Mouse (Mus musculus) liver, embryonic 12.5 days (tissue): ENCODE results near the gene Camkk1. TPM values are rescaled to one million over a fixed set of nuclear protein-coding genes. Genes with fewer than 3 reads are reported as not detected.

Experiments
- ATAC-seq: fragments of 200-750 bp; cut with Nextera tagmentation; 2 replicates; pipeline ENCODE4 v1.8.0; 2017; ENCODE audit warnings: moderate number of reproducible peaks, mild to moderate bottlenecking, moderate library complexity
- H3K27ac ChIP-seq: fragments of 300-500 bp; sonication (generic); 2 replicates; pipeline ENCODE4 v1.5.1; 2016; ENCODE audit warnings: mild to moderate bottlenecking
- H3K27me3 ChIP-seq: fragments of 300-500 bp; sonication (generic); replicated peaks from 2 replicates; pipeline ENCODE4 v1.6.1; 2016; ENCODE audit warnings: mild to moderate bottlenecking, moderate library complexity
- H3K36me3 ChIP-seq: fragments of 300-500 bp; sonication (generic); 2 replicates; pipeline ENCODE4 v1.6.1; 2016; ENCODE audit warnings: mild to moderate bottlenecking, moderate library complexity
- H3K4me1 ChIP-seq: fragments of 300-500 bp; sonication (generic); 2 replicates; pipeline ENCODE4 v1.6.1; 2016
- H3K4me2 ChIP-seq: fragments of 300-500 bp; sonication (generic); 2 replicates; pipeline ENCODE4 v1.6.1; 2016; ENCODE audit warnings: mild to moderate bottlenecking, moderate library complexity
- H3K4me3 ChIP-seq: fragments of 300-500 bp; sonication (generic); 2 replicates; pipeline ENCODE4 v1.5.1; 2016; ENCODE audit warnings: mild to moderate bottlenecking, moderate library complexity
- H3K9ac ChIP-seq: fragments of 300-500 bp; sonication (generic); 2 replicates; pipeline ENCODE4 v1.6.1; 2016; ENCODE audit warnings: mild to moderate bottlenecking, moderate library complexity
- H3K9me3 ChIP-seq: fragments of 300-500 bp; sonication (generic); replicated peaks from 2 replicates; pipeline ENCODE4 v1.6.1; 2016; ENCODE audit warnings: mild to moderate bottlenecking, moderate library complexity
- WGBS: fragments of 180-500 bp; shearing (Covaris S2); methylation state at CpG from one replicate; pipeline ENCODE4 v1.1.7; 2016; ENCODE audit not compliant: insufficient replicate concordance; 5-methylcytosine and 5-hydroxymethylcytosine counted together
- polyA plus RNA-seq: library from polyadenylated mRNA; unstranded; fragments of >200 nt; fragmentation: Nextera tagmentation; extraction: Ambion mirVana; gene quantifications from 2 replicates; pipeline ENCODE4 v1.2.1, GENCODE M21; 2016

The Camkk1 gene
- polyA plus RNA-seq, 1 experiment from 2014 or later, result 1.9 TPM

DNA sequence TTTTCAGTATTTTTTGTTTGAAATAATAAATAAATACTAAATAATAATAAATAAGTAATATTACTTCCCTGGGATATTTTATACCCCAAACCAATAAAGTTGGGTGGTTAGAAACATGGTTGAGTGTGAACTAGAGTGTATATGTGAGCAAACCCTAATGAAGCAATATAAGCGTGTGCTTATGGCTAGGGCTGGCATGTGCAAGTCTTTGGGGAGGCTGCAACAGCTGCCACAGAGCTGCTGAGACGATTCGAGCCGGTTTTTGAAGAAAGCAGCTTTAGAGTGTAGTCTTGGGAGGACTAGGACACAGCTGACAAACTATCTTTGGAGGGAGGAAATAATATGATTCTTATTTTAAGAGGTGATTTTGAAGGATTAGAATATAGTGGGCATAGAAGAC is 57.5 kb downstream of the Camkk1 start:
- Histone ChIP-seq H3K4me3 (no peak overlapping the region), H3K9ac (no peak overlapping the region), H3K27ac (no peak overlapping the region), H3K4me2 (no peak overlapping the region), H3K36me3 (peaks cover 96% of the 10 kb centered on the region), H3K4me1 (no peaks in the 10 kb centered on the region), H3K27me3 (no peaks in the 10 kb centered on the region), H3K9me3 (no peaks in the 10 kb centered on the region)
- WGBS, result 86% methylated on average over 4 of the region's 4 CpGs
- ATAC-seq, result no peak

DNA sequence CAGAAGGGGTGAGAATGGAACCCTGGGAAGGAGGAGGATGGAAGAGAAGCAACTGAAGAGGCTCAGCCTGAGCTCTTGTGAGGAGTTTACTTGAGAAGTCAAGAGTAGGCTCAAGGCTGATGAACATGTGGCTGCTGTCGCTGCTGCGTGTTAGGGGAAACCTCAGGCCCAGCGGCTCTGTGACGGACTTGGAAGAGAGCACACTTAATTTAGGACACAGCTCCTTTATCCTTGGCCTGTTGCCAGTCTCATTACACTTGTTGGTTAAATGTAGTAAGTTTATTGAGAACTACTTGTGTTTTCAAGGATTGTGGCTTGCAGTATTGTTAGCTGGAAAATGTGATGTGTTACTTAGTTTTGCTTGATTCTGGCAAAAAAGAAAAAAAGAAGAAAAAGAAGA is 57.9 kb downstream of the Camkk1 start:
- ATAC-seq, result no peak
- Histone ChIP-seq H3K27me3 (no peaks in the 10 kb centered on the region), H3K27ac (no peak overlapping the region), H3K36me3 (peaks cover 97% of the 10 kb centered on the region), H3K4me1 (no peaks in the 10 kb centered on the region), H3K9ac (no peak overlapping the region), H3K9me3 (no peaks in the 10 kb centered on the region), H3K4me3 (no peak overlapping the region), H3K4me2 (no peak overlapping the region)
- 87% methylated on average over 4 of the region's 4 CpGs for WGBS

DNA sequence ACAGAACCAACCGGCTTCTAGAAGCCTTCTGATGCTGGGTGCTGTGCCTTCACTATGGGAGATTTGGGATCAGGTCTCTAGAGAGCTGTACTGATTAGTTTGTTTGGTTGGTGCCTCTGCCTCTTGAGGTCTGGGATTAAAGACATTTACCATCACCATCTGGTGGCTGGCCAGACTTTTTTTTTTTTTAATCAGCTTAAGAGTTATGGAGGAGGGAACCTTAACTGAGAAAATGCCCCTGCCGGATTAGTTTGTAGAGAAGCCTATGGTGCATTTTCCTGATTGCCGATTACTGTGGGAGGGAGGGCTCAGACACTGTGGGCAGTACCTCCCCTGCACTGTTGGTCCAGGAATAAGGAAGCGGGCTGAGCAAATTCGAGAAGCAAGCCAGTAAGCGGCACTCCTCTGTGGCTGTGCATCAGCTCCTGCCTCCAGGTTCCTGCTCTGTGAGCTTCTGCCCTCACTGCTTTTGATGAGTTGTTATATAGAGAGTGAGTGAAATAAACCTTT is 58.5 kb downstream of the Camkk1 start:
- no peak for ATAC-seq
- Histone ChIP-seq H3K27me3 (no peaks in the 10 kb centered on the region), H3K4me1 (no peaks in the 10 kb centered on the region), H3K4me3 (no peak overlapping the region), H3K4me2 (no peak overlapping the region), H3K36me3 (peaks cover 98% of the 10 kb centered on the region), H3K27ac (no peak overlapping the region), H3K9ac (no peak overlapping the region), H3K9me3 (no peaks in the 10 kb centered on the region)
- 79% methylated on average over 6 of the region's 6 CpGs for whole genome bisulfite sequencing

DNA sequence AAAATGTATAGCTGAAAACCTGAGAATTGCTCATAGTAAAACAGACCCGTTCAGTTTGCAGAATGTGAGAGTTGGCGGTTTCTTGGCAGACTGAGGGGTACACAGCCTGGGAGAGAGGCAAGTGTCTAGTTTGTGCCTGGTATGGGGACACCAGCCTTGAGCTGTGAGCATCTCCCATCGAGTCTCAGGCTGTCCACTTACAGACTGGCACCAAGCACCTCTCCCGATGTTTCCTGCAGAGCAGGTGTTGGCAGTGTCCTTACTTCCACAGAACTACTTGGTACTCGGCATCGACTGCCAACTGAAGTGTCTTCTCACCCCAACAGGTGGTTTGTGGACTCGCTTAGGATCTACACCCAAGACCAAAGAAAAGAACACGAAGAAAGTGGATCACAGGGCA is 59.8 kb downstream of the Camkk1 start:
- 84% methylated on average over 8 of the region's 8 CpGs for WGBS
- ATAC-seq, result no peak
- peaks cover 90% of the 10 kb centered on the region for H3K36me3 ChIP-seq

DNA sequence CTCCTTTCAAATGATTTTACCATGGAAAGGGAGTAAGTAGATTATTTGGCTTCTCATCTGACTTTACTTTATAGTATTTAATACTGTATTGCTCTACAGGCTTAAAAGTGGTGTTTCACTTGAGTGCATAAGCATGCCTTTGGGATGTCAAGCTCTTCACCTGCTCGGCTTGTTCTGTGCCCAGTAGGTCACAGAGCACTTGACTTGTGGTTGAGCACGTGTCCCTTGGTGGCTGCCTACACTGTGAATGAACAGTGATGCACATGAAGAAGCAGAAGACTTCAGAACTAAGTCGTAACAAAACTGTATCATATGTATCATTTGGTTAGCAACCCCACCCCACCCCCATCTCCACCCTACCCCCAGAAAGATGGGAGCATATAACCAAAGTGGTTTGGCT is 61.5 kb downstream of the Camkk1 start:
- Histone ChIP-seq H3K9ac (no peak overlapping the region), H3K27me3 (no peaks in the 10 kb centered on the region), H3K4me2 (no peak overlapping the region), H3K4me3 (no peak overlapping the region), H3K4me1 (peaks cover 7% of the 10 kb centered on the region; the same call in 1 of the 2 replicates), H3K27ac (no peak overlapping the region), H3K36me3 (peaks cover 88% of the 10 kb centered on the region), H3K9me3 (no peaks in the 10 kb centered on the region)
- 83% methylated on average over 3 of the region's 3 CpGs for WGBS
- ATAC-seq, result no peak

More for the DNA sequence above, 59.8 kb downstream of the Camkk1 start:
- Histone ChIP-seq H3K27me3 (no peaks in the 10 kb centered on the region), H3K4me1 (no peaks in the 10 kb centered on the region), H3K4me3 (no peak overlapping the region), H3K4me2 (no peak overlapping the region), H3K9ac (no peak overlapping the region), H3K9me3 (no peaks in the 10 kb centered on the region), H3K27ac (no peak overlapping the region)

DNA sequence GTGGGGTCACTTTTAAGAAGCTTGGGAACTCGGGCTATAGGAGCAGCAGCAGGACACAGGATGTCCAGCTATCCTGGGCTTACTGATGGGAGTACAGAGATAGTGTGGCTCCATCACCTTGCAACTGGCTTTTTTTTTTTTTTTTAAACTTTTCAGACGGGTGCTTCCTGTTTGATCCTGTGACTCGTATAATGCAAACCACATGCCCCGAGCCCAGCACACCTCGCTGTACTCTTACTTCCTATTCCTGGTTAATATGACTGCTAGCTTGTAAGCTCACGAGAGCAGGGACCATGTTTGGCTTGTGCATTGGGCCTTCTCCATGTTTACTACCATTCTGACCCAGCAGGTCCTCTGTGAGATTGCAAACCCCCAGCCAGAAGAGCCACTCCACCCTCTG is 65.5 kb downstream of the Camkk1 start:
- Histone ChIP-seq H3K4me3 (no peak overlapping the region), H3K36me3 (peaks cover 49% of the 10 kb centered on the region), H3K27ac (0 out of 2 replicates have a peak overlapping the region, but pooled peaks have one; percentile 39), H3K4me2 (no peak overlapping the region), H3K9me3 (no peaks in the 10 kb centered on the region), H3K4me1 (peaks cover 10% of the 10 kb centered on the region; the same call in 1 of the 2 replicates), H3K27me3 (no peaks in the 10 kb centered on the region), H3K9ac (no peak overlapping the region)
- 33% methylated on average over 6 of the region's 6 CpGs for WGBS
- ATAC-seq, result no peak

DNA sequence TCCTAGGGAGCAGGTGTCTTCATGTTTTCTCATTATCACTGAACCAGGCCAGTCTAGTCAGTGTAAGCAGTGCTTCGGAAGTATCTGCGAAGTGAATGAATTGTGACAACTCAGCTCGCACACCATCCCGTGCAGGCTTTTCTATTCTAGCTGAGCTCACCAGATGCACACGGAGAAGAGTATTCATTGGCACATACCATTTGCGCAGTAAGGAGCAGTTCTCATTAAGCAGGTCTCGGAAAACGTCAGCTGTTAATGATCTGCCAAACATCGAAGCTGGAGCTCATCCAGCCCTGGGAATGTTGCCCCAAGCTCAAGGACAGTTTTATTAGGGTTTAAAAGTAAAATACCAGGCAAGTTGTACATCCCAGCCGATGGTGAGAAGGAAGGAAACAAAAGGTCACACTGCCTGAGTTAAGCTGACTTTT is 66.0 kb downstream of the Camkk1 start:
- Histone ChIP-seq H3K27ac (0 out of 2 replicates have a peak overlapping the region, but pooled peaks have one; percentile 39), H3K4me2 (no peak overlapping the region), H3K36me3 (peaks cover 44% of the 10 kb centered on the region), H3K27me3 (no peaks in the 10 kb centered on the region), H3K4me1 (peaks cover 10% of the 10 kb centered on the region; the same call in 1 of the 2 replicates), H3K9ac (no peak overlapping the region), H3K9me3 (no peaks in the 10 kb centered on the region), H3K4me3 (no peak overlapping the region)
- WGBS, result 77% methylated on average over 10 of the region's 10 CpGs
- no peak for ATAC-seq

DNA sequence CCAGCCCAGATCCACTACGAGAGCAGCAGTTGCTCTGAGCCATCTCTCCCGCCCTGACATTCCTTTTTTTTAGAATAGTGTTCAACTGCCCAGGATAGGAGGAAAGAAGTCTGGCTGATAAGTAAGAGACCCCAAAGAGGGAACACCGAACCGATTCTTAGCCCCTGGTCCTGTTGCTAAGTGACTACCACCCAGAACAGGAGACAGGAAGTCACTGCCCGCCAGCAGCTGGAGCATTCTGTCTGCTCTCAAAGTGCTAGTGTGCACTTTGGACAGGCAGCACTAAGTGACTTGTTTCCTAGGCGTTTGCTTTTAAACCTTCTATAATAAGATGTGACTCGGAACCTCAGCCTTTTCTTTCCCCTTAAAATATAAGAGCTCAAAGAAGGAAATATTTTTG is 66.6 kb downstream of the Camkk1 start:
- WGBS, result 49% methylated on average over 7 of the region's 7 CpGs
- ATAC-seq, result no peak
- no peaks in the 10 kb centered on the region for H3K27me3 ChIP-seq
- H3K4me1 ChIP-seq, result peaks cover 10% of the 10 kb centered on the region; the same call in 1 of the 2 replicates
- H3K27ac ChIP-seq, result no peak overlapping the region
- H3K9ac ChIP-seq, result no peak overlapping the region
- no peak overlapping the region for H3K4me2 ChIP-seq
- no peak overlapping the region for H3K4me3 ChIP-seq
- no peaks in the 10 kb centered on the region for H3K9me3 ChIP-seq
- peaks cover 39% of the 10 kb centered on the region for H3K36me3 ChIP-seq

DNA sequence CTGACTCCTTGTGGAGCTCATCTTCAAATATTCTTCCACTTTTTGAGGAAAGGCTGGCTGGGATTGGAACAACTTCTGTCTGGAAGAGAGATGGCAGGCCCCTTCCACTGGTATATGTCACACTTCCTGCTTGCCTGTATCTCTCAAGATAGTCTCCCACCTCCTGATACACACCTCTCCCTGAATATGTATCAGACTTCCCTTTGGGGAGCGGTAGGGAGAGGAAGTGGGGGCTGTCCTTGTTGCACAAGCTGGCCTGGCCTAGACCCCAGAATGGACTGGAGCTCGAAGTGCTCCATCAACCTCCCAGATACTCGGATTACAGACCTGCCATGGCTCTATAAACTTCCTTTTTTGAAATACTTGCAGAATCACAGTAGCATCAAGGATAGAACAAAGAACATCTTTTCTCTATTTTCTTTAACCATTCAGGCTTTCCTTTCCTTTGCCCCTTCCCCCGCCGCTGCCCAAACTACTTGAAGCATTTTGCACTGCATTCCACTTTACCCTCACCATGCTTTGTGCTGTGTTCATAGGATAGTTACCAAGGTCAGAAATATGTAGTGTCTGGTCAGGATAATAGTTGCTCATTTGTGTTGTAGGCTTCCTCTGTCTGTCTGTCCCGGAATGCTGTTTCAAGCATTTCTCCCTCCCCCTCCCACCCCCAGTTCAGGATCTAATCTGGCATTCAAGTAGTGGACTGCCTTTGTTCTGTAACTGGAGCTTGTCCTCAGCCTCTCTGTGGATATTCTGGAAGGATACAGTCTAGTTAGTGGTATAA is 69.1 kb downstream of the Camkk1 start:
- peaks cover 18% of the 10 kb centered on the region; the same call in 1 of the 2 replicates for H3K36me3 ChIP-seq
- no peak overlapping the region for H3K9ac ChIP-seq
- peaks cover 10% of the 10 kb centered on the region; the same call in 1 of the 2 replicates for H3K4me1 ChIP-seq
- H3K4me2 ChIP-seq, result no peak overlapping the region
- H3K27me3 ChIP-seq, result no peaks in the 10 kb centered on the region
- no peak overlapping the region for H3K27ac ChIP-seq
- H3K4me3 ChIP-seq, result no peak overlapping the region
- WGBS, result 46% methylated on average over 6 of the region's 6 CpGs
- no peak for ATAC-seq
- H3K9me3 ChIP-seq, result no peaks in the 10 kb centered on the region

DNA sequence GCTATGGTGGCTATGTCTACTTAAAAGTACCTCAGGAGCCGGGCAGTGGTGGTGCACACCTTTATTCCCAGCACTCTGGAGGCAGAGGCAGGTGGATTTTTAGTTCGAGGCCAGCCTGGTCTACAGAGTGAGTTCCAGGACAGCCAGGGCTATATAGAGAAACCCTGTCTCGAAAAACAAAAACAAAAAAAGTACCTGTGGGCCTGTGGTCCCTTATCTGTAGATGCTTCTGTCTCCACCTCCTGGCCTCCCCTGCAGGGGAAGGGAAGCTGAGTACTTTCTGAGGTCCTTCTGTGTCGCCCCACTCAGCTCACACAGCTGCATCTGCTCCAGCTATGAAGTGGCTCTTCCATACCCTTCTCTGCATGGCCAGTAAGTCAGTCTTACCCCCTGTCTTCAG is 71.5 kb downstream of the Camkk1 start, which contains the start of gene Itgae:
TSS of gene Itgae (plus strand) at position 301 of the 400 bp plus-strand sequence.
- Histone ChIP-seq H3K4me2 (no peak within 1 kb of the TSS), H3K27ac (no peak within 1 kb of the TSS), H3K27me3 (no peaks in the 10 kb centered on the region), H3K36me3 (no peaks in the 10 kb centered on the region), H3K9ac (no peak within 1 kb of the TSS), H3K4me1 (0 out of 2 replicates have a peak, but pooled peaks cover 3% of the 10 kb centered on the region), H3K4me3 (no peak within 1 kb of the TSS), H3K9me3 (no peaks in the 10 kb centered on the region)
- ATAC-seq, result no peak
- WGBS, result 53% methylated on average over 4 of the region's 4 CpGs

DNA sequence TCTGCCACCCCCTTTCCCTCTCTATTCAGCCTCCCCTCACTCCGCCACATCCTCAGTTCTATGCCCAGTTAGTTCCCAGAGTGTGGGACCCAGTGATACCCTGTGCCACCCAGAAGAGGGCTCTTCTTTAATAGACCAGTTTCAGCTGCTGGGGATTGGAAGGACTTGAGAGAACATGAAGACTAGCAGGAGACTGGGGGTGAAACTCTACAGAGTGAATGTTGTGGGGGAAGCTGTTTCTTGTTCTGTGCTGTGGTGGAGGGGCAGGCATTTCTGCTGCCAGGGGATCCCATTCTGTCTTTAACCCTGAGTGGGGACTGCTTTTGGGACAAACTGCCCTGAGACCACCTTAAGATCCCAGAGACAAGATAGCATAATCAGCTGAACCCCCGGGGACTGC is 72.0 kb downstream of the Camkk1 start:
- no peaks in the 10 kb centered on the region for H3K9me3 ChIP-seq
- no peak overlapping the region for H3K4me3 ChIP-seq
- no peaks in the 10 kb centered on the region for H3K36me3 ChIP-seq
- no peaks in the 10 kb centered on the region for H3K27me3 ChIP-seq
- 74% methylated on average over 2 of the region's 2 CpGs for WGBS
- no peak overlapping the region for H3K4me2 ChIP-seq
- no peak overlapping the region for H3K9ac ChIP-seq
- H3K4me1 ChIP-seq, result 0 out of 2 replicates have a peak, but pooled peaks cover 3% of the 10 kb centered on the region
- H3K27ac ChIP-seq, result no peak overlapping the region
- ATAC-seq, result no peak
